Mouse (Mus musculus) forebrain, embryonic 16.5 days (tissue): ENCODE measurements around the gene Ankrd6. TPM values are rescaled to one million over a fixed set of nuclear protein-coding genes. Genes with fewer than 3 reads are reported as not detected.

Experiments used
- ATAC-seq: fragments of 200-750 bp; cut with Nextera tagmentation; 2 replicates; pipeline ENCODE4 v1.8.0; 2017; ENCODE audit warnings: mild to moderate bottlenecking, moderate library complexity
- H3K27ac ChIP-seq: fragments of 300-500 bp; sonication (generic); 2 replicates; pipeline ENCODE4 v1.5.1; 2014; ENCODE audit warnings: low read length, control low read depth
- H3K27me3 ChIP-seq: fragments of 300-500 bp; sonication (generic); replicated peaks from 2 replicates; pipeline ENCODE4 v1.6.1; 2014; ENCODE audit warnings: low read length; ENCODE audit not compliant: control insufficient read depth, insufficient read depth
- H3K36me3 ChIP-seq: fragments of 300-500 bp; sonication (generic); 2 replicates; pipeline ENCODE4 v1.6.1; 2014; ENCODE audit not compliant: control insufficient read depth, insufficient read depth
- H3K4me1 ChIP-seq: fragments of 300-500 bp; sonication (generic); replicated peaks from 2 replicates; pipeline ENCODE4 v1.6.1; 2014; ENCODE audit warnings: low read length; ENCODE audit not compliant: control insufficient read depth, insufficient read depth
- H3K4me2 ChIP-seq: fragments of 300-500 bp; sonication (generic); 2 replicates; pipeline ENCODE4 v1.6.1; 2014; ENCODE audit warnings: mild to moderate bottlenecking, low read length, control low read depth
- H3K4me3 ChIP-seq: fragments of 300-500 bp; sonication (generic); replicated peaks from 2 replicates; pipeline ENCODE4 v1.5.1; 2014; ENCODE audit warnings: mild to moderate bottlenecking, low read length, control low read depth
- H3K9ac ChIP-seq: fragments of 300-500 bp; sonication (generic); replicated peaks from 2 replicates; pipeline ENCODE4 v1.6.1; 2014; ENCODE audit warnings: low read depth, low read length, control low read depth
- H3K9me3 ChIP-seq: fragments of 300-500 bp; sonication (generic); 2 replicates; pipeline ENCODE4 v1.6.1; 2016; ENCODE audit warnings: low read length; ENCODE audit not compliant: control insufficient read depth
- WGBS: fragments of 180-500 bp; shearing (Covaris S2); extraction: QIAGEN DNeasy Blood & Tissue Kit; methylation state at CpG from one replicate; pipeline ENCODE4 v1.1.7; 2014; 5-methylcytosine and 5-hydroxymethylcytosine counted together
- polyA plus RNA-seq: library from polyadenylated mRNA; unstranded; fragments of >200 nt; fragmentation: Nextera tagmentation; extraction: Ambion mirVana; gene quantifications from 2 replicates; pipeline ENCODE4 v1.2.1, GENCODE M21; 2015

The Ankrd6 gene
- polyA plus RNA-seq, 1 experiment from 2014 or later = 37.0 TPM

DNA sequence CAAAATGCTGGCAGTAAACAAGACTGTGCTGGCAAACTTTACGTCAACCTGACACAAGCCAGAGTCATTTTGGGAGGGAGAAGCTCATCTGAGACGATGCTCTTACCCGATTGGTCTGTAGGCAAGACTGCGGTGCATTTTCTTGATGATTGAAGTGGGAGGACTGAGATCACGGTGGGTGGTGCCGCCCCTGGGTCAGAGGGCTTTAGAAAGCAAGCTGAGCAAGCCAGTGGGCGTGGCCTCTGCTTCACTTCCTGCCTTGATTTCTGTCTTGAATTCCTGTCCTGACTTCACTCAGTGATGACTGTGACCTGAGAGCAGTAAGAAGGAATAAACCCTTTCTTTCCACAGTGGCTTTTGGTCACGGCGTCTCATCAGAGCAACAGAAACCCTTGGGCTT, 18.6 kb downstream of the Ankrd6 start:
- H3K4me1 ChIP-seq = peaks cover 11% of the 10 kb centered on the region
- no peak overlapping the region for H3K27ac ChIP-seq
- no peak for ATAC-seq
- H3K9ac ChIP-seq = no peak overlapping the region
- no peaks in the 10 kb centered on the region for H3K27me3 ChIP-seq
- H3K36me3 ChIP-seq = no peaks in the 10 kb centered on the region
- no peak overlapping the region for H3K4me3 ChIP-seq
- H3K4me2 ChIP-seq = no peak overlapping the region
- 64% methylated on average over 9 of the region's 9 CpGs for WGBS
- H3K9me3 ChIP-seq = no peaks in the 10 kb centered on the region

- Histone ChIP-seq H3K9me3 (no peaks in the 10 kb centered on the region), H3K4me3 (no peak overlapping the region), H3K27me3 (no peaks in the 10 kb centered on the region), H3K4me2 (no peak overlapping the region), H3K36me3 (no peaks in the 10 kb centered on the region), H3K9ac (no peak overlapping the region), H3K4me1 (peaks cover 8% of the 10 kb centered on the region), H3K27ac (no peak overlapping the region)
- 96% methylated on average over 5 of the region's 5 CpGs for WGBS
- ATAC-seq = no peak
Observed at GRCm38 (mm10) chr4:32929750-32930149, 20.9 kb downstream of the Ankrd6 start.

- Histone ChIP-seq H3K9ac (no peak overlapping the region), H3K4me1 (peaks cover 11% of the 10 kb centered on the region), H3K27me3 (no peaks in the 10 kb centered on the region), H3K36me3 (no peaks in the 10 kb centered on the region), H3K4me2 (no peak overlapping the region), H3K27ac (0 out of 2 replicates have a peak overlapping the region, but pooled peaks have one; percentile 7), H3K4me3 (no peak overlapping the region), H3K9me3 (no peaks in the 10 kb centered on the region)
- WGBS = 71% methylated on average over 13 of the region's 13 CpGs
- ATAC-seq = no peak
Observed at GRCm38 (mm10) chr4:32928692-32929448, 21.8 kb downstream of the Ankrd6 start.

GRCm38 (mm10) chr4:32923891-32924294, 26.7 kb downstream of the Ankrd6 start:
- Histone ChIP-seq H3K27me3 (no peaks in the 10 kb centered on the region), H3K4me3 (no peak overlapping the region), H3K9me3 (no peaks in the 10 kb centered on the region), H3K36me3 (no peaks in the 10 kb centered on the region), H3K4me1 (peaks cover 30% of the 10 kb centered on the region), H3K27ac (peak overlapping the region; percentile 94), H3K9ac (peak overlapping the region; percentile 43; the same call in 1 of the 2 replicates), H3K4me2 (peak overlapping the region; percentile 44)
- ATAC-seq = peak; percentile 68
- WGBS = 3% methylated on average over 9 of the region's 9 CpGs

DNA sequence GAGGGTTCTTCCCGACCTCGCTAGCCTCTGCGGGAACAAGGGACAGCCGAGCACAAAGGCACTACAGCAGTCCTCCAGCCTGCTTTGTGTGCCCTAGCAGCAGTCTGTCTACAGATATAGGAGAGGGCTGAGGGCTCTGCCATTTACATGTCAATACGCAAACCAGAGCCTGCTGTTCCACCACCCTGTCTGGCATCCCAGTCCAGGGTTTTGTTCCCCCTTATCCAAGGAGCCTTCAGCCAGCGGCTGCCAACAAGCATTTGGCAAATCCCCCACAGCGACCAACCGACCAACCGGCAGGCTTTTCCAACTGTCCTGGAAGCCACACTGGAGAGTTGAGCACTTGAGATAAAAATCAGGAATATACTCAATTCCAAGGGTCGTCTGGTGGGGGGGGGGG, 27.2 kb downstream of the Ankrd6 start:
- Histone ChIP-seq H3K27ac (peak overlapping the region; percentile 94), H3K4me1 (peaks cover 31% of the 10 kb centered on the region), H3K4me2 (peak overlapping the region; percentile 44), H3K27me3 (no peaks in the 10 kb centered on the region), H3K4me3 (peak overlapping the region; percentile 30), H3K9me3 (no peaks in the 10 kb centered on the region), H3K9ac (peak overlapping the region; percentile 43), H3K36me3 (no peaks in the 10 kb centered on the region)
- 2% methylated on average over 10 of the region's 10 CpGs for WGBS
- ATAC-seq = peak; percentile 96

- ATAC-seq = peak; percentile 44
- Histone ChIP-seq H3K4me3 (peak overlapping the region; percentile 30), H3K9ac (peak overlapping the region; percentile 43), H3K36me3 (no peaks in the 10 kb centered on the region), H3K27ac (peak overlapping the region; percentile 94), H3K4me2 (peak overlapping the region; percentile 44), H3K9me3 (no peaks in the 10 kb centered on the region), H3K27me3 (no peaks in the 10 kb centered on the region), H3K4me1 (peaks cover 36% of the 10 kb centered on the region)
- WGBS = 73% methylated on average over 1 of the region's 1 CpGs
Observed at GRCm38 (mm10) chr4:32922871-32923270, 27.8 kb downstream of the Ankrd6 start.

- Histone ChIP-seq H3K4me1 (peaks cover 42% of the 10 kb centered on the region), H3K36me3 (no peaks in the 10 kb centered on the region), H3K27me3 (no peaks in the 10 kb centered on the region), H3K27ac (no peak overlapping the region), H3K9ac (0 out of 2 replicates have a peak overlapping the region, but pooled peaks have one; percentile 22), H3K9me3 (no peaks in the 10 kb centered on the region), H3K4me3 (0 out of 2 replicates have a peak overlapping the region, but pooled peaks have one; percentile 5), H3K4me2 (peak overlapping the region; percentile 28)
- ATAC-seq = no peak
- WGBS = 55% methylated on average over 7 of the region's 7 CpGs
Observed at GRCm38 (mm10) chr4:32920863-32921262, 29.8 kb downstream of the Ankrd6 start.

DNA sequence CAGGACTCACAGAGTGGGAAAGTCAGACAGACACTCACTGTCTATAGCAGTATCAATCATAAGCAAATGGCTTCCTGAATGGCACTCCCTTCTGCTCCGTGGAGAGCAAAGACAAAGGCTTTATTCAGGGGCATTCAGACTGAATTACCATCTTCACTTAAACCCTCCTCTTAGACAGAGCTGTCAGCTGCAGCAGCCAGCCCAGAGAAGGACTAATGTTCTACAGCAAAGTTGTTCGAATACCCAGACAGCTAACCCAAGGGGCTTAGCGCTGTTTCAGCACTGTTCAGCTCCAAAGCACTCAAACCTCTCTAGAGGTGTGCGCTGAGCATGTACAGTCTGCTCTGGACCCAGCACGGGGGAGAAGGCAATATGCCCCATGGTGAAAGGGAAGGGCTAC, 32.1 kb downstream of the Ankrd6 start:
- peak overlapping the region; percentile 35; the same call in 1 of the 2 replicates for H3K27ac ChIP-seq
- no peaks in the 10 kb centered on the region for H3K27me3 ChIP-seq
- H3K9me3 ChIP-seq = no peaks in the 10 kb centered on the region
- no peak overlapping the region for H3K9ac ChIP-seq
- peaks cover 41% of the 10 kb centered on the region for H3K4me1 ChIP-seq
- peak; percentile 11; the same call in 1 of the 2 replicates for ATAC-seq
- H3K4me2 ChIP-seq = no peak overlapping the region
- no peak overlapping the region for H3K4me3 ChIP-seq
- H3K36me3 ChIP-seq = no peaks in the 10 kb centered on the region
- WGBS = 41% methylated on average over 5 of the region's 5 CpGs

- no peaks in the 10 kb centered on the region for H3K9me3 ChIP-seq
- peaks cover 32% of the 10 kb centered on the region for H3K4me1 ChIP-seq
- H3K4me2 ChIP-seq = no peak overlapping the region
- H3K4me3 ChIP-seq = no peak overlapping the region
- WGBS = 73% methylated on average over 6 of the region's 6 CpGs
- no peaks in the 10 kb centered on the region for H3K36me3 ChIP-seq
- no peak overlapping the region for H3K9ac ChIP-seq
- no peak overlapping the region for H3K27ac ChIP-seq
- H3K27me3 ChIP-seq = no peaks in the 10 kb centered on the region
- no peak for ATAC-seq
Observed at GRCm38 (mm10) chr4:32916689-32917385, 33.8 kb downstream of the Ankrd6 start.
